Comparison of ENCODE assay signal across 7 mouse cellular contexts in the genomic region with DNA sequence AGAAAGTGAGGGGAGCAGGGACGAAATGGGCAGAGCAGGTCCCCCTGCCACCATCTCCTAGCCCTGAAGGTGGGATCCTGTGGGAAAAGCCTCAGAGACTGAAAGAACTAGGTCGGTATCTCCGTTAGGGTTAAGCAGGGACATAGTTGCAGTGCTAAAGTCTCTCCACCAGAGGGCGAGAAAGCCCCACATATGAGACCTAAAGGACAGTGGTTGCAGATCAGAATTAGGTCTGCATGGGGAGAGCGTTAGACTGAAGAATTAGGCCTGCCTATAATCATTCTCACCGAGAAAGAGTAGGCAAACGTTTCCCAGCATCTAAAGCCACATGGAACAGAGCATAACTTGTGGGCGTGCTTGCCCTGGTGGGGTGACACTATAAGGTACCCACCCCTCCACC.
DNase-seq lines count a peak whose midpoint lies in the region; ATAC-seq and TF ChIP-seq lines count a peak whose summit lies in the region.

No protein-coding gene starts in this region.

- H3K9me3 ChIP-seq in hindbrain, postnatal 0 days (ENCODE audit: low read length): no peaks in the 10 kb centered on the region

- TF ChIP-seq POLR2A in cerebellum, adult 2 months (IDR thresholded peaks at IDR 0.05; ENCODE audit: borderline replicate concordance, insufficient read depth, low read length): no peak

- H3K4me1 ChIP-seq in cerebellum, adult 2 months (ENCODE audit: control insufficient read depth, insufficient read depth, low read length): 0 out of 2 replicates have a peak, but pooled peaks cover 2% of the 10 kb centered on the region
- no peaks in the 10 kb centered on the region for H3K4me1 ChIP-seq in hindbrain, postnatal 0 days (ENCODE audit: insufficient read depth, low read length)

- H3K36me3 ChIP-seq in hindbrain, postnatal 0 days (ENCODE audit: insufficient read depth, low read length): no peaks in the 10 kb centered on the region

- peak; percentile 51 for ATAC-seq in Patski
- peak; percentile 71 for ATAC-seq in hindbrain, postnatal 0 days

- in situ Hi-C loops in Patski (cut with MboI; ENCODE audit: low pct_unique_long_range_greater_than_20kb): loop anchor here (25.0 kb wide), 3 partner anchors 652 to 1452 kb away; a partner anchor contains a TSS

- no peak overlapping the region for H3K9ac ChIP-seq in hindbrain, postnatal 0 days (replicated peaks; ENCODE audit: low read length)

- CTCF ChIA-PET in Patski (lab: Charles Lee): interaction anchor here (0.9 kb wide), 1 partner anchor 31 kb away, joined by 3 read pairs; no protein-coding TSS in a partner anchor

- no peak overlapping the region for H3K4me3 ChIP-seq in cerebellum, adult 2 months (replicated peaks; ENCODE audit: insufficient read depth, low read depth, low read length)
- H3K4me3 ChIP-seq in hindbrain, postnatal 0 days (ENCODE audit: low read length): no peak overlapping the region

- no peak overlapping the region for H3K4me2 ChIP-seq in hindbrain, postnatal 0 days (ENCODE audit: low read depth, low read length)

- POLR2A ChIA-PET in Patski (lab: Charles Lee): no interaction called here

- WGBS in cerebellum, adult 2 months: 8% methylated on average over 8 of the region's 8 CpGs
- 11% methylated on average over 8 of the region's 8 CpGs for WGBS in hindbrain, postnatal 0 days

- no peak overlapping the region for H3K27ac ChIP-seq in cerebellum, adult 2 months (ENCODE audit: insufficient read depth, low read length)
- no peak overlapping the region for H3K27ac ChIP-seq in hindbrain, postnatal 0 days

- peak; percentile 90 for TF ChIP-seq CTCF in Patski (IDR thresholded peaks at IDR 0.05)
- peak; percentile 83 for TF ChIP-seq CTCF in cerebellum, adult 2 months (IDR thresholded peaks at IDR 0.05; ENCODE audit: borderline replicate concordance, insufficient read depth, low read depth, low read length)
- TF ChIP-seq CTCF in hindbrain, postnatal 0 days (IDR thresholded peaks at IDR 0.05; ENCODE audit: low read depth): peak; percentile 94

- peak; percentile 12 for DNase-seq in Patski (ENCODE audit: low read depth, low spot score)
- DNase-seq in cerebellum, adult 2 months: peak; percentile 58 to 70
- DNase-seq in forelimb bud, embryonic 11.5 days (ENCODE audit: low read depth, low spot score): peak; percentile 68
- peak; percentile 88 for DNase-seq in hindbrain, postnatal 0 days (ENCODE audit: low spot score)
- DNase-seq in left cerebral cortex, adult 11 months (ENCODE audit: low spot score): peak; percentile 63
- peak; percentile 77 for DNase-seq in lung, postnatal 36 days
- peak; percentile 81 to 84 for DNase-seq in right cerebral cortex, adult 2 months (ENCODE audit: low spot score in 2 of 2)

- H3K27me3 ChIP-seq in Patski: peaks cover 27% of the 10 kb centered on the region
- H3K27me3 ChIP-seq in cerebellum, adult 2 months (ENCODE audit: control insufficient read depth, insufficient read depth, low read length): no peaks in the 10 kb centered on the region
- no peaks in the 10 kb centered on the region for H3K27me3 ChIP-seq in hindbrain, postnatal 0 days (ENCODE audit: insufficient read depth, low read length)

Comparison
In these comparisons a context has a peak if more than half of its experiments do, and no peak if none do; other contexts are left out.
1. DNase-seq: peak in every context shown above with its lines; median percentile 88 in hindbrain, postnatal 0 days; 82 in right cerebral cortex, adult 2 months; 77 in lung, postnatal 36 days; 68 in forelimb bud, embryonic 11.5 days; 64 in cerebellum, adult 2 months; 63 in left cerebral cortex, adult 11 months; 12 in Patski.